Mouse (Mus musculus): ENCODE results near the gene Zfpm1.

Zfpm1 gene

DNA sequence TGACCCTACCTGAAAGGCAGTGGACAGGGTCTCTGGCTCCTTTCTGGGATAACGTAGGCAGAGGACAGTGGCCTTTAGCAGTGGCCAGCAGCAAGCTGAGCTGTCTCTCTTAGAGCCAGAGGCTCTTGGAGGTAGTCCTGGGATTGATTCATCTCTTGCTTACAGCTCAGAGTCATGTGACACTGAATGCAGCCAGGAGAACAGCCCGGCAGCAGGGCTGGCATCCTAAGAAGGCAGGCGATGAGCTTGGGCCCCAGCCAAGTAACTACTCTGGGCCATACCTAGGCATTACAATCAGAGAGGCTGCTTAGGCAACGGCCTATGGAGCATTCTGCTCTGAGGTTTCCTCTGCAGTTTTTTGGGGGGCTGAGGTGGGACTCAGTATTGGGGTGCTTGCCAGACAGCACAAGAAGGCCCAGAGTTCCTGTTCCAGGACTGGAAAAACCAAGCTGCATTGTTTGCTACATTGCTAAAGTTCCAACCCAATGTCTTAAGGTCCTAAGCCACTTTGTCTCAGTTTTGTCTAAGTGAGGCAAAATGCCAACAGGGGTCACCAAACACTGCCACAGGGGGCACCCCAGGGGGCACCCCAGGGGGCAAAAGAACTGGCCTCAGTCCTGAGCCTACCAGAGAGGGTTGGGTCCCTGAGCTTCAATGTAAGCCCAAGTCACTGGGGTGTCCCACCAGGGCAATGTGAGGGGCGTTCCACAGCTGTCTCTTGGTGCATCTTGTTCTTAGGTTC is 66.0 kb downstream of the Zfpm1 start:
- no peak for DNase-seq (ENCODE audit: low spot score in 2 of 2)

DNA sequence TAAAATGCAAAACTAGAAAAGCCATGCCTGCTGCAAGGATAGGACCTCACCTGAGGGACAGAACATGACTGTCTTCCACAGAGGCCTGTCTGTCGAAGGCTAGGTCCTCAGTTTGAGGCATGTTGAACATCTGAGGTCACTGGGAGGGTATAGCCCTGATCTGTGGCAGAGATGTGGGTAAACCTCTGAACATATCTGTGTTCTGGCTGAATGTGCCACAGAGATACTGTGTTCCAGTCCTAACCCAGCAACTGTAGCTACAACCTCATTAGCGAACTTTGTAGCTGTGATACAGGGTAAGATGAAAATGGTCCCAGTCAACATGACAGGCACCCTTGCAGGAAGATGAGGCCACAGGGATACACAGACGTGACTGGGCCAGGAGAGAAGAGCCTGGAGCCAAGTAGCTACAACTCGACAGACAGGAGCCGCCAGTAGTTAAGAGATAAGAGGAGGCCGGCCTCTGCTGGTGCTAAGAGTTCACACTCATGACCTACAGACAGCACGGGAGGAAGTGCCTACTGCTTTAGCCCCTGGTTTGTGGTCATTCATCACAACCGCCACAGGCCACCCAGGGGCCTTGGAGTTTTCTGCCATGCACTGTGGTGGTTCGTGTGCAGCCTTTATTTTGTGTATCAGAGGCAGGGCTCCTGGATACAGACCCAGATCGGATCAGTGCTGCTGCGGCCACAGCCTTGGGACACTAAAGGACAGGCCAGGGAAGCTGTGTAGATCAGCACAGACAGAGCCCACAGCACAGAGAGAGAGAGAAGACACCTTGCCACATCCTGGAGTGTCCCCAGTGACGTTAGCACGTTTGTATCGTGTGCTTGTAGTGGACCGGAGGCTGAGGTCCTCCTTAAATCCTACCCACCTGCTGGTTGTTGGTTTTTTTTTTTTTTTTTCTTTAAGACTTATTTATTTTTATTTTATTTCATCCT is 67.7 kb downstream of the Zfpm1 start:
- DNase-seq (ENCODE audit: low spot score in 2 of 2) = no peak

DNA sequence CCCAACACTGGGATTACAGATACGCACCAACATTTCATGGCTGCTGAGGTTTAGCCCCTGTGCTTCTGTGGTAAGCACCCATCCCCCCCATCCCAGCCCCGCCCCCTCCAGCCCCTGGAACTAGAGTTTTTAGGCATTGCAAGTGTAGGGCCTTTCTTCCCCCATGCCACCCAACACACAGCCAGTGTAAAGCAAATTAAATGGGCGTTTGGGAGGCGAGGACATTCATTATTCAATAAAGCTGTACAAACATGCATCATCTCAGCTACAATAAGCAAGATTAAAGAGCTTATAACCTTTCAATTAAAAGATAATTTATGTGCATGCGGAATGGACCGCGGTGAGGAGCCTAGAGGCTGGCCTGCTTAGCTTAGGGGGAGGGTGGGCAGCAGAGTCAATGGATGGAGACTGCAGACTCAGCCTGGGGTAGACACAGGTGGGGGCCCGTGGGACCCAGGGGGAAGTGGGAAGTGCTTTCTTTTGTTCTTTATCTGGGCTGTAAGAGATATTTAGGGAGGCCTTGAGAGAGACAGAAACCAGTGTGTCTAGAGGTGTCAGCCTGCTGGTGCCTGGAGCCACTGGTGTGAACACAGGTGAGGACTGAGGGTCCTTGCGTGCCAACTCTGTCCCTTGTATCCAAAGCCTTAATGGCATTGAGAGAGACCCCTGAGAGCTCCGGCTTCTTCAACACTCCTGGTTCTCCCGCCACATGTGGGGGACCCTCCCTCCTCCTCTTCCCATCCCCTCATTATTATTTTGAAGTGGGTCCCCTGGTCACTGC is 68.6 kb downstream of the Zfpm1 start:
- DNase-seq (ENCODE audit: low spot score in 2 of 2) = no peak

DNA sequence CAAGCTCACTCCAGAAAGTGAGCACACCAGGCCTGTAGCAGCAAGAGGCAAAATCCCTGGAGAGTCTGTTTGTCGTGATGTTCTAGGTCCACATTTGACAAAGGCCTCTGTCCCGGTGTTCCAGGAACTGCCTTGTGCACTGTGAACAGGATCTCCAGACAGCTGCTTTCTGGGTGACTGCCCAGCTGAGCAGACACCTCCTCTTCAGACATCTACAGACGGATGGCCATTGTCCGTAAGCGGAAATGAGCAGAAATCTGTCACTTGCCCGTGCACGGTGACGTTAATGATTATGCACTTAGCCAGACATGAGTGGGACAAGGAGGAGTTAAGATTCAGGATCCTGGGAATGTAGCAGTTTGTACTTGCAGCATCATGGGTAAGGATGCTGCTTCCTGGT is 72.2 kb downstream of the Zfpm1 start:
- DNase-seq (ENCODE audit: low spot score in 2 of 2) = no peak

DNA sequence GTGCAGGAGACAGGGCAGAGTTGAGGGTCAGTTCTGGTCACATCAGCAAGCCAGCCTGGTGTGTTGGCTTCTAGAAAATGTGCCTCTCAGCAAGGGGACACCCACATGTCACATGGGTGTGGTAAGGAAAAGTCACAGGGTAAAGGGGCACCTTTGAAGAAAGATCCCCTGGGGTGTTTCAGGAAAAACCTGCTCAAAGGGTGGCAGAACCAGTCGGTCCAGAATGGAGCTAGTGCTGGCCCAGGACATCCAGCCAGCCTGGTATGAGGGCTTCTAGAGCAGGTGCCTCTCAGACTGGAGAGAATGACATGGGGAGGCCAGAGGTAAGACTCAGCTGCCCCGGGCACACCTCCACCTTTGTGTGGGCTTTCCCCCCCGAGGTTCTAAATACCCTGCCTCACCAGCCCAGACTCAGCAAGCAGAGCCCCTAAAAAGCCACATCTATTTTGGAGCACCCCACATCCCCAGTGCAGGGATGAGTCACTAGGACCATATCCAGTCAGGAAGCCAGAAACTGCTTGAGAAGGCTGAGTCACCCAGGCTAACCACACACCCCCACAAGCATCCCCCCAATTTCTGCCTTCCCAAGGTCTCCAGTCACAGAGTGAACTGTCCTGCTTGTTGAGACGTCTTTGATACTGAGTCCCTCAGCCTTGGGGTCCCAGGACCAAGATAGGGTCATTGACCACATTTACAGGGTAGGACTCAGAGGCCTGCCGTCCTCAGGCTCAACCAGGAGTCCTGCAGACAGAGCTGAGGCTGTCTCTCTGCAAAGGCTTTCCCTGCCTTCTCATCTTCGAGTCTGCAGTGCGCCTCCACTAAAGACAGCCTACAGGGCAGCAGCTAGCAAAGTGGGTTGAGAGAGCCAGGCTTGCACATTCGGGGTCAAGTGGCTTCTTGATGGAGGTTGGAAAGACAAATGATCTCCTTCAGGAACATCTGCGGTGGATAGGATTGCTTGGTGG is 74.0 kb downstream of the Zfpm1 start:
- DNase-seq (ENCODE audit: low spot score in 2 of 2) = no peak

DNA sequence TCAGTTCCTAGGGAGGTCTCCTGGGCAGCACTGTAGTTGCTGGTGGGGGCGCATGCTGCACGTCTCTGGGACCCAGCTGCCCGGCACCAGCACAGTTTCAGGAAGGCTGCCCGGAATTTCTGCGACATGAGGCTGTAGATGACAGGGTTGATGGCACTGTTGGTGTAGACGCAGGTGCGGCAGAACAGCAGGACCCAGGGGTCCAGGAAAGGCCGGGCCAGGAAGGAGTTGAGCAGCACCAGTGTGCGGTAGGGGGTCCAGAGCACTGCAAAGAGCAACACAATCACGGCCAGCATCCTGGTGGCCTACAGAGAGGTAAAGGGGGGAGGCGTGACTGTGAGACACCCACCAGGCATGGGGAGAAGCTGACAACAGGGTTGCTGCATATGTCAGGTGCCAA is 75.3 kb downstream of the Zfpm1 start:
- no peak for DNase-seq (ENCODE audit: low spot score in 2 of 2)

DNA sequence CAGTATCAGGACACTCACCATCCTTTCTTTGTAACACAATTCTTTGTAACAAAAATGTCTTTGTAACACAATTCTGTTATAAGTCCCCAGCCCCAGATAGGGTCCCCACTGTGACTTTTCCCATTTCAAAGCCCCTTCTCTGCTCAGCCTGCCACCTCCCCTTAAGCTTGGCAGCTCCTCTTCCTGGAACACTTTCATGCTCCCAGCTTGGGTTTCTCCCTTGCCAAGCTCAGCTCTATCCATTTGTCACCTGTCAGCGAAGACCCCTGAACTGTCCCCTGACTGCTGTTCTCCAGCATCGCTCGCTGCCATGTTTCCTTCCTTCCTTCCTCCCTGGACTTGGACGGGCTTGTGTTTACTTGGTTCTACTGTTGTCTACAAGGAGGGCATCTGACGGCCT is 75.7 kb downstream of the Zfpm1 start:
- DNase-seq (ENCODE audit: low spot score in 2 of 2) = no peak

DNA sequence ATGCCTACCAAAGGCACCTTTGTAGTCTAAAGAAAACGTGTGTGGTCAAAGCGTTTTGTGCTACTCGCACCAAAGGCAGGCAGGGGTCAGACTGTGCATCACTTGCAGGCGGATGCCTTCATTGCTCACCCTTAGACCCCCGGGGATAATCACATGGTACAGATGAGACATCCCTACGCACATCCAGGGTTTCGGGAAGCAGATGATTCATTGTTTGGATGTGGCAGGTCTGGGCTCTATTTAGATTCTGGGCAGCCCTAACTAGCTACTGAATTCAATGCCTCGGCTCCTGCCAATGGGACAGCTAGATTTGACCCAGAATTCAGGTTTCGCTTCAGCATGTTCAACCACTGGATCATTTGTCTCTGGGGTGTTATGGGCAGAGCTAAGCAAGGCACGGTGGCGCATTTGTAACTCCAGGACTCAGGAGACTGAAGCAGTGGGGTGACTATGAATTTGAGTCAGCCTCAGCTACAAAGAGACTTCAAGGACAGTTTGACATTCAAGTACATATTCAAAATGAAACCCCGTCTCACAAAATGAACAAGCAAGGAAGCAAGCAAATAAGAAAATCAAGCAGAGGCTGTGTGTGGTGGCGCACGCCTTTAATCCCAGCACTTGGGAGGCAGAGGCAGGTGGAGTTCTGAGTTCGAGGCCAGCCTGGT is 77.3 kb downstream of the Zfpm1 start:
- DNase-seq (ENCODE audit: low spot score in 2 of 2) = no peak

DNA sequence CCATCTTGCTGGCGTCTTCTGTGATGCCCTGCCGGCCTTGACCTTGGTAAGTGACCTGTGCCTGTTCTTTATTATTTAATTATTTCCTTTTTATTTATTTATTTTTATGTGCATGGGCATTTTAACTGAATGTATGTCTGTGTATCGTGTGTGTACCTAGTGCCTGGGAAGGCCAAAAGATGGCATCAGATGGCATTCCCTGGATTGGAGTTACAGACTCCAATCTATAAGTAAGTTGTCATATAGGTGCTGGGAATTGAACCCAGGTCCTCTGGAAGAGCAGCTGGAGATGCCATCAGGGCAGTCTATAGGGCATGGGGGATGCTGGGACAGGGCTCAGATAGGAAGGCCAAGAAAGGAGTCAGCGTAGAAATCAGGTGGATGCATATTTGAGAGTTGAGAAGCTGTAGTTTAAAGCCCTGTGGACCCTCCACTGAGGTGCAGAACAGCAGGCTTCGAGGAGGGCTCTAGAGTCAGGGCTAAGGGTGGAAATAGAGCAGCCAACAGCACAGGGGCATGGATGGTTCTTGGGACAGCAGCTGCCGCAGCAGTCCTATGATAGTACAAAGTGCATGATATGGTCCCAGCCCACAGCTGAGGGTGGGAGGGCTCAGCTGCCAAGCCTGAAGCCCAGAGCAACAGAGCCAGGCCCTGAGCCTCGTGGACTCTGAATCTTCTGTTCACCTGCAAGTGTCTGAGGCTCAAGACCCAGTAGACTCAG is 78.9 kb downstream of the Zfpm1 start, which contains the start of gene Trhr2:
TSS of gene Trhr2 (minus strand) at position 51 of the 721 bp plus-strand sequence.
- DNase-seq (ENCODE audit: low spot score in 2 of 2) = no peak

DNA sequence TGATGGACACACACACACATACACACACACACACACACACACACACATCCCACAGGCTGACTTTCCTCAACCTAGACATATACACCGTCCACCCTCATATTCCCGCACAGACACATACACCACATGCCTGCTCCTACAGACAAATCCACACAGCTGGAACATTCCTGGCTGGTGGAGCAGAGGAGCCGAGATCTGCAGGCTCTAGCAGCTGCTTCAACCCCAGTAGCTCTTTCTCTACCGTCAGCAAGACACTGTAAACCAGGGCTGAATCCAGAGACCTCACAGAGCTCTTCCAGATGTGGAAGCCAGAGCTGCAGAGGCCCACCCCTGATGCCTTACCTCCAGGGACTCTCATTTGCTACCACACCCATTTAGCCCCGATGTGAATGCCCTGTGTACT is 80.3 kb downstream of the Zfpm1 start:
- no peak for DNase-seq (ENCODE audit: low spot score in 2 of 2)

DNA sequence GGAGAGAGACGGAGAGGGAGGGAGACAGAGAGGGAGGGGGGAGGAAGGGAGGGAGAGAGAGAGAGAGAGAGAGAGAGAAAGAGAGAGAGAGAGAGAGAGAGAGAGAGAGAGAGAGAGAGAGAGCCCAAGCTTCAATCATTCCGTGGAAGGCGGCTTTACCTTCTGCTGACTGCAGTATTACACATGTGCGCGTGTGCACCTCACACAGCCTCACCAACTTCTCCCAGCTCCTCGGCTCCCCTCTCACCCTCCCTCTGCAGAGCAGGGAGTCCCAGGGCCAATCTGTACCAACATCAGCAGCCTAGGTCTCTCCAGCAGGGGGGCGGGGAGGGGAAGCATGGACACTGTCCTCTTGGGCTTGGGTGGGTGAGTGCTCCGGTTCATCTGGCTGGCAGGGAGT is 81.0 kb downstream of the Zfpm1 start:
- no peak for DNase-seq (ENCODE audit: low spot score in 2 of 2)

DNA sequence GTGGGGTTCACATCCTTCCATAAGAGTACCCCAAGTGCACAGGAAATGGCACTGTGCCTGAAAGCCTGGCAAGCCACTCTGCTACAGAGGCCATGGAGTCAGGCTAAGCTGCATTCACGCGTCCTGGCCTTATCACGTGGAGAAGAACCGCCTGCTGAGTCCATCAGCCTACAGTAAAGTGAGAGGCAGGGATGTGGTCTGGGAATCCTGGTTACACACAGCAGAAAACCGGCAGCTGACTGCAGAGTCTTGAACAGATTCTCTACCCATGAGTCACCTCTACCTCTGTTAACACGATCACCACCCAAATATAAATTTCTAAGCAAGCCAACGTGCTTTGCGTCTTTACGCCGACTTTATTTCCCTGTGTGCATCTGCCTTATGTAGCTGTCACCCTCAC is 86.6 kb downstream of the Zfpm1 start:
- DNase-seq (ENCODE audit: low spot score in 2 of 2) = no peak

DNA sequence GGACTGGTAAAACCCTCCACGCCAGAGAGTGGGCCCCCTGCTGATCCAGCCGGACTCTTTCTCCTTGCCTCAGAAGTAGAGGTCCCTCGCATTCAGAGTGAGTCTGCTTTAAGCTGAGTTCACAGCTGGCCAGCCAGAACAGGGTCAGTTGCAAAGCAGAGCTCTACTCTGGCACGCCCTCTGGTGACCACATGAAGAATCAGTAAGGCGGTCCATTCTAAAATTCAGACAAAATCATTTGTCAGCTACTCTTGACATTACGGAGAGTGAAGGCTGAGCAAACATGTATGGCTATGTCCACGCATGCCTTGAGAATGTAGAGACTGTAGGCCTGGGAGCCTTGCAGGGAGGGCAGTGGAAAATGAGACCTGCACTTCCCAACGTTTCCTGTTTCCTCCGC is 87.7 kb downstream of the Zfpm1 start:
- DNase-seq (ENCODE audit: low spot score in 2 of 2) = peak in 1 of 2 experiments; percentile 48

DNA sequence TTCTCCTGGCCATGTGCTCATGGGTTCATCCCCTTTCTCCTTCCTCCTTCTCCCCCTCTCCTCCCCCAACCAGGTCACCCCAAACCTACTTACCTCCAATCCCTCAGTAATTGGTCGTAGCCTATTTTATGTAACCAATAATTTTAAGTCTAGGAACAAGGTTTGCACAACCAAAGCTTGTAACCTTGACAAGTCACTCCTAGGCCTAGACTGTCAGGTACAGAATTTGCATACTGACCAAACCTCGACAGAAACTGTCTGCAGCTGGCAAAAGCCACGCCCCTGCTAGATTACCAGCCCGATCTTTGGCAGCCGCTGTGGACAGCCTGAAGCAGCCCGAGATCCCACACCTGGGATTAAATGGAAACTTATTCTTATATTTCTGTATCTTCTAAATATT is 89.8 kb downstream of the Zfpm1 start:
- DNase-seq (ENCODE audit: low spot score in 2 of 2) = no peak

DNA sequence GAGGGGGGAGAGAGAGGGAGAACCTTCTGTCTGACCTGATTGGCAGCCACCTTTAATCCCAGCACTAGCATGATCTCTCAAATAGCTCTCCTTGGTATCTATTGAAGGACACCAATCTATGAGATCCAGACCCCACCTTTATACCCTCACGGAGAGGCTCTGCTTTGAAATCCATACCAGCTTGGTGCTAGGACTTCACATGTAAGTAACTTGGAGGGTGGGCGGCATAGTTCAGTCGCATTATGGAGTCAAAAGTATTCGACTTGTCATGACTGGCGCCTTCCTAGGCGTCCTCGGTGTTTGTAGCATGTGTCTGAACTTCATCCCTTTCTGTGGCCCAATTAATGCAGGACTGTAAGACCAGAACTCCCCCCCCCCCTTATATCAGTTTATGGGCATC is 93.4 kb downstream of the Zfpm1 start:
- DNase-seq (ENCODE audit: low spot score in 2 of 2) = no peak

DNA sequence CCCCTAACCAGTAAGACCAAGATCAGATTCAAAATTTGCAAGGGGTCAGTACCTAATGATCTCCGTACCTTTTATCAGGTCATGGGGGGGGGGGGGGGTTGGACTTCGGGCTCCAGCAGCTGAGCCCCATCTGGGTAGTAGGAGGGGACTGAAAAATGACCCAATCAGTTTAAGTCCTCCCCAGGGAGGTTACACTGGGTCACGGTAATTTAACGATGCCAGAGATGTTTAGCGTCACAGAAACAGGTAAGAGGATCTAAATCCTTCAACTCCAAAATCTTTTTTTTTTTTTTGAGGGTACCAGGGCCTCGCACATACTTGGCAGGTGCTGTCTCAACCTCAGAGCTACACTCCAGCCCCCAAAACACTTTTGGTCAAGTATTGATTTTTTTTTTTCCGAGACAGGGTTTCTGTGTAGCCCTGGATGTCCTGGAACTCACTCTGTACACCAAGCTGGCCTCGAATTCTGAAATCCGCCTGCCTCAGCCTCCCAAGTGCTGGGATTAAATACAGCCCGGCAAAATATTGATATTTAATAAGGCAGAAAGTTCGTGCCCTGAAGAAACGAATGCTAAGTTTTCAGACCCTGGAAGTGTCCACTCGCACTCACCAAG is 93.9 kb downstream of the Zfpm1 start:
- DNase-seq (ENCODE audit: low spot score in 2 of 2) = no peak

DNA sequence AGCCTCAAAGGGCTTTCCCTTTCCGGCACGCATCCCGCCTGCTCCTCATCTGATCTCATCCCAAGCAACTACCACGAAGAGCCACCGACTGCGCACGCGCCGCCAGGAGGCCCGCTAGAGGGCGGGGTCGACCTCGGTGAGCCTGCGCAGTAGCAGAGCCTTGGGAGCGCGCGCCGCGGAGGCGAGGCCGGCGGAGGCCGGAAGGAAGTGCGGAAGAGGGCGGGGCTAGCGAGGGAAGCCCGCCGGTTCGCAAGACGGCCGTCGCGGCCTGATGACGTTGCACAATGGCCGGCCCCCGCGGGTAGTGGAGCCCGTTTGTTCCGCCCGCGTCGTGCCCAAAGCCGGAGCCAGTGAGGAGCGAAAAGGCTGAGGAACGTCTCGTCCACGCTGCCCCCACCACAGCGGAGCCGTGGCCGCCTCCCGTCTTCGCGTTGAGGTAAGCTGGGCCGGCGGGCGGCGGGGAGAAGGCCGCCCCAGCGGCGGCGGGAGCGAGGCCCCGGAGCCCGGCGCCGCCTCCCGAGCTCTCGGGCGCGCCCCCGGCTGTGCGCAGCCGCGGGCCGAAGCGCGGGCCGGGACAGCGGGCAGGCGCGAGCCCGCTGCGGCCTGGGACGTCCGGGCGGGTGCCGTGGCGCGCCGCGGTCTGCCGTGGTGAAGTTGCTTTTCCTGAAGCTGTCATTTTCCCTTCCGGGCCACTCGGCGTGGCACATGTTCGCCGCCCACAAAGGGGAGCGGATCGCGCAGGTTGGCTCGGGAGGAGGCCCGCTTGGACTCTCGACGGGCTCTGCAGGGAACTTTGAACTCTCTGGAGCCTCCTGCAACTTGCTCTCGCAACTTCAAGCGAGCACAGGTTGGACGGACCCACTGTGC is 94.7 kb downstream of the Zfpm1 start, which contains the start of gene Zc3h18:
TSS of gene Zc3h18 (plus strand) at position 245 of the 867 bp plus-strand sequence.
- DNase-seq (ENCODE audit: low spot score in 2 of 2) = peak; percentile 98 to 100

DNA sequence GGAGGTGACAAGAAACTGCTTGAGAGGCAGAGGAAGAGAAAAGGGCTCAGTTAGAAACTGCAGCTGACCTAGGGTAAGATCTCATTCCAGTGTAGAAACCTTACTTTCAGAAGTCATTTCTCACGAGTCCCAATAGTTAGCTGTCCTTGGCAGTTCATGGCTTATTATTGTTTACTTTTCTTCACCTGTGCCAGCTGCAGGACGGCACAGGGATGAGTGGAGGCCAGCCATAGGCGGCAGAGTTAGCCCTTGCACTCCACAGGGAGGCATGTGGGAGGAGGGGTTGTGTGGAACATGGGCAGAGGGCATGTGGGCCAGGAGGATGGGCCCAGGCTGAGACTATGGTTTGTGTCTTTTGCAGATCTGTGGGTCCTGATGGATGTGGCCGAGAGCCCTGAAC is 101.1 kb downstream of the Zfpm1 start:
- DNase-seq (ENCODE audit: low spot score in 2 of 2) = no peak
